Comparison of ENCODE assay signal across 8 mouse cellular contexts in genomic region chr10:76668947-76669284, GRCm38 (mm10). TPM values are rescaled to one million over a fixed set of nuclear protein-coding genes. Genes with fewer than 3 reads are reported as not detected.
DNase-seq lines count a peak whose midpoint lies in the region; ATAC-seq and TF ChIP-seq lines count a peak whose summit lies in the region.

No protein-coding gene starts in this region.

- peak; percentile 8 for DNase-seq in hindbrain, postnatal 0 days (ENCODE audit: low spot score)
- no peak for DNase-seq in hindbrain, embryonic 11.5 days (ENCODE audit: low spot score)
- peak; percentile 91 for DNase-seq in embryonic facial prominence, embryonic 14.5 days (ENCODE audit: low spot score)
- peak; percentile 29 to 46 for DNase-seq in heart, postnatal 36 days
- DNase-seq in left cerebral cortex, postnatal 14 days (ENCODE audit: low spot score in 2 of 2), result peak; percentile 60 to 82
- DNase-seq in urinary bladder, postnatal 4 days (ENCODE audit: low spot score in 2 of 2), result peak; percentile 40 to 68
- DNase-seq in adrenal gland, postnatal 10 days, result no peak
- no peak for DNase-seq in adrenal gland, postnatal 25 days

- intact Hi-C loops in heart, postnatal 36 days (cut with DNase I), result no loop called here
- intact Hi-C loops in left cerebral cortex, postnatal 14 days (cut with DNase I), result no loop called here

- peaks cover 7% of the 10 kb centered on the region; the same call in 1 of the 2 replicates for H3K9me3 ChIP-seq in hindbrain, postnatal 0 days (ENCODE audit: low read length)
- no peaks in the 10 kb centered on the region for H3K9me3 ChIP-seq in hindbrain, embryonic 11.5 days (ENCODE audit: control insufficient read depth, low read length)
- peaks cover 22% of the 10 kb centered on the region for H3K9me3 ChIP-seq in embryonic facial prominence, embryonic 14.5 days (ENCODE audit: control insufficient read depth, low read length)

- H3K4me1 ChIP-seq in hindbrain, postnatal 0 days (ENCODE audit: insufficient read depth, low read length), result no peaks in the 10 kb centered on the region
- no peaks in the 10 kb centered on the region for H3K4me1 ChIP-seq in hindbrain, embryonic 11.5 days (replicated peaks; ENCODE audit: control insufficient read depth, insufficient read depth, low read length)
- H3K4me1 ChIP-seq in embryonic facial prominence, embryonic 14.5 days (ENCODE audit: control insufficient read depth, insufficient read depth, low read length), result peaks cover 29% of the 10 kb centered on the region

- no peak overlapping the region for H3K4me3 ChIP-seq in hindbrain, postnatal 0 days (ENCODE audit: low read length)
- no peak overlapping the region for H3K4me3 ChIP-seq in hindbrain, embryonic 11.5 days (ENCODE audit: low read depth, low read length)
- H3K4me3 ChIP-seq in embryonic facial prominence, embryonic 14.5 days (ENCODE audit: low read depth, low read length), result no peak overlapping the region

- no peak overlapping the region for H3K9ac ChIP-seq in hindbrain, postnatal 0 days (replicated peaks; ENCODE audit: low read length)
- no peak overlapping the region for H3K9ac ChIP-seq in hindbrain, embryonic 11.5 days (ENCODE audit: low read depth, low read length)
- no peak overlapping the region for H3K9ac ChIP-seq in embryonic facial prominence, embryonic 14.5 days (ENCODE audit: low read depth, low read length)

- WGBS in hindbrain, postnatal 0 days, result 60% methylated on average over 7 of the region's 7 CpGs
- WGBS in hindbrain, embryonic 11.5 days, result 75% methylated on average over 7 of the region's 7 CpGs
- 46% methylated on average over 7 of the region's 7 CpGs for WGBS in embryonic facial prominence, embryonic 14.5 days

- H3K27me3 ChIP-seq in hindbrain, postnatal 0 days (ENCODE audit: insufficient read depth, low read length), result no peaks in the 10 kb centered on the region
- no peaks in the 10 kb centered on the region for H3K27me3 ChIP-seq in hindbrain, embryonic 11.5 days (ENCODE audit: control insufficient read depth, insufficient read depth, low read length)
- H3K27me3 ChIP-seq in embryonic facial prominence, embryonic 14.5 days (replicated peaks; ENCODE audit: control insufficient read depth, insufficient read depth, low read length), result no peaks in the 10 kb centered on the region

- ATAC-seq in hindbrain, postnatal 0 days, result no peak
- no peak for ATAC-seq in hindbrain, embryonic 11.5 days (ENCODE audit: low FRiP score)
- peak; percentile 90 for ATAC-seq in embryonic facial prominence, embryonic 14.5 days (ENCODE audit: low read depth)

- H3K36me3 ChIP-seq in hindbrain, postnatal 0 days (ENCODE audit: insufficient read depth, low read length), result no peaks in the 10 kb centered on the region
- no peaks in the 10 kb centered on the region for H3K36me3 ChIP-seq in hindbrain, embryonic 11.5 days (ENCODE audit: control insufficient read depth, insufficient read depth, low read length)
- no peaks in the 10 kb centered on the region for H3K36me3 ChIP-seq in embryonic facial prominence, embryonic 14.5 days (ENCODE audit: control insufficient read depth, insufficient read depth, low read length)

- H3K4me2 ChIP-seq in hindbrain, postnatal 0 days (ENCODE audit: low read depth, low read length), result no peak overlapping the region
- H3K4me2 ChIP-seq in hindbrain, embryonic 11.5 days (replicated peaks; ENCODE audit: low read depth, low read length), result no peak overlapping the region
- H3K4me2 ChIP-seq in embryonic facial prominence, embryonic 14.5 days (ENCODE audit: low read depth, low read length), result no peak overlapping the region

- TF ChIP-seq CTCF in hindbrain, postnatal 0 days (IDR thresholded peaks at IDR 0.05; ENCODE audit: low read depth), result no peak

- H3K27ac ChIP-seq in hindbrain, postnatal 0 days, result no peak overlapping the region
- H3K27ac ChIP-seq in hindbrain, embryonic 11.5 days (ENCODE audit: low read depth, low read length), result no peak overlapping the region
- peak overlapping the region; percentile 76 for H3K27ac ChIP-seq in embryonic facial prominence, embryonic 14.5 days (replicated peaks; ENCODE audit: low read depth, low read length)

RNA-seq across cellular contexts. Expression of gene Col6a2, which starts 45.5 kb away (rescaled TPM):
- total RNA-seq in hindbrain, postnatal 0 days (2014; rRNA removed), result 30.3 and 37.8 TPM in 2 replicates
- 20.3 and 22.2 TPM in 2 replicates for polyA plus RNA-seq in hindbrain, postnatal 0 days (2015; fragmentation: Nextera tagmentation; extraction: Ambion mirVana)
- 12.6 and 13.3 TPM in 2 replicates for polyA plus RNA-seq in hindbrain, embryonic 11.5 days (2014; fragmentation: Nextera tagmentation; extraction: Ambion mirVana)
- polyA plus RNA-seq in embryonic facial prominence, embryonic 14.5 days (2014; fragmentation: Nextera tagmentation; extraction: Ambion mirVana), result 243 TPM in 2 replicates
- total RNA-seq in heart, postnatal 36 days (2021), result 10 to 100 TPM; 78.2 to 87.8 TPM
- total RNA-seq in left cerebral cortex, postnatal 14 days (2021), result 10 to 100 TPM; 15.6 to 16.4 TPM
- 100 to 1,000 TPM; 136 to 144 TPM for total RNA-seq in adrenal gland, postnatal 10 days (2021)
- 29.1 and 32.0 TPM in 2 replicates for total RNA-seq in adrenal gland, postnatal 25 days (2021)

RNA-seq across cellular contexts. Expression of gene Col6a1, which starts 57.1 kb away (rescaled TPM):
- total RNA-seq in hindbrain, postnatal 0 days (2014; rRNA removed), result 33.5 and 39.0 TPM in 2 replicates
- 23.2 and 27.0 TPM in 2 replicates for polyA plus RNA-seq in hindbrain, postnatal 0 days (2015; fragmentation: Nextera tagmentation; extraction: Ambion mirVana)
- 15.7 and 16.7 TPM in 2 replicates for polyA plus RNA-seq in hindbrain, embryonic 11.5 days (2014; fragmentation: Nextera tagmentation; extraction: Ambion mirVana)
- polyA plus RNA-seq in embryonic facial prominence, embryonic 14.5 days (2014; fragmentation: Nextera tagmentation; extraction: Ambion mirVana), result 405 and 419 TPM in 2 replicates
- total RNA-seq in heart, postnatal 36 days (2021), result 10 to 100 TPM; 69.8 to 78.5 TPM
- total RNA-seq in left cerebral cortex, postnatal 14 days (2021), result 10 to 100 TPM; 40.5 to 44.3 TPM
- 100 to 1,000 TPM; 228 to 231 TPM for total RNA-seq in adrenal gland, postnatal 10 days (2021)
- total RNA-seq in adrenal gland, postnatal 25 days (2021), result 427 and 469 TPM in 2 replicates

Comparison
In these comparisons a context has a peak if more than half of its experiments do, and no peak if none do; other contexts are left out.
1. DNase-seq: peak in hindbrain, postnatal 0 days (single experiment), embryonic facial prominence, embryonic 14.5 days (single experiment), heart, postnatal 36 days (2 of 2), left cerebral cortex, postnatal 14 days (2 of 2) and urinary bladder, postnatal 4 days (2 of 2); none in hindbrain, embryonic 11.5 days (single experiment), adrenal gland, postnatal 10 days (single experiment) and adrenal gland, postnatal 25 days (single experiment).